Mouse (Mus musculus): ENCODE measurements around the gene 1110008L16Rik. TPM values are rescaled to one million over a fixed set of nuclear protein-coding genes. Genes with fewer than 3 reads are reported as not detected.

The 1110008L16Rik gene
- total RNA-seq, 2 experiments from 2014 or later, result 7.5 to 8.7 TPM

DNA sequence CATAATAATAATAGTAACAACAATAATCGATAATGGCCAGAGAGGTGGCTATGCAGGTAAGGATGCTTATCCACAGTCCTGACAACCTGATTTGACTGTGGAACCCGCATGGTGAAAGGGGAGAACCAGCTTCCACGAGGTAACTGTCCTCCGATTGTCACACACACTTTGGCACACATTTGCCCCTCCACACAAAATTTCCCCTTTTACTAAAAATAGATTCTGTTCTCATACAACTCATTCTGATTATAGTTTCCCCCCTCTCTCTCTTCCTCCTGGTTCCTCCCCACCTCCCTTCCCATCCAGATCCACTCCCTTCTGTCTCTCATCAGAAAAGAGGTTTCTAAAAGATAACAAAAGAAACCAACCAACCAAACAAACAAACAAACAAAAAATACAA is 130.6 kb downstream of the 1110008L16Rik start:
- no peak for DNase-seq (ENCODE audit: low spot score in 2 of 2)
- intact Hi-C loops (cut with DNase I), result no loop called here

Other genes starting within 250 kb of the 1110008L16Rik start
- 10 to 100 TPM in 1 of 2 experiments, 1 to 10 TPM in 1; 8.2 to 13.2 TPM for gene 2700097O09Rik, start 219.5 kb upstream of the 1110008L16Rik start, total RNA-seq (2021)
- gene Srp54a, start 219.3 kb upstream of the 1110008L16Rik start, total RNA-seq (2021), result 10 to 100 TPM; 83.0 to 84.9 TPM
- gene Fam177a, start 175.1 kb upstream of the 1110008L16Rik start, total RNA-seq (2021), result 10 to 100 TPM; 18.2 TPM
- 10 to 100 TPM; 51.8 to 57.4 TPM for gene Srp54b, start 144.5 kb upstream of the 1110008L16Rik start, total RNA-seq (2021)
- 1 to 10 TPM in 1 of 2 experiments, not detected in 1; 1.9 TPM for gene 1700047I17Rik2, start 100.0 kb upstream of the 1110008L16Rik start, total RNA-seq (2021)
- gene Srp54c, start 69.4 kb upstream of the 1110008L16Rik start, total RNA-seq (2021), result 10 to 100 TPM; 36.0 to 37.3 TPM
- gene Ppp2r3c, start 3.4 kb downstream of the 1110008L16Rik start, total RNA-seq (2021), result 10 to 100 TPM; 11.0 to 13.0 TPM
- gene Psma6, start 84.6 kb downstream of the 1110008L16Rik start, total RNA-seq (2021), result 100 to 1,000 TPM; 129 to 136 TPM
- 10 to 100 TPM; 27.5 to 33.9 TPM for gene Nfkbia, start 193.1 kb downstream of the 1110008L16Rik start, total RNA-seq (2021)

Data from left cerebral cortex, postnatal 36 days (tissue).